Mouse (Mus musculus): ENCODE data around the gene Cldn3. TPM values are rescaled to one million over a fixed set of nuclear protein-coding genes. Genes with fewer than 3 reads are reported as not detected.
"Not testable (repeated sequence)": the region's sequence is repeated elsewhere in the genome, so short reads cannot be mapped to it uniquely, and the experiment has no call there.

Gene Cldn3
- total RNA-seq, 1 experiment: 8.4 TPM

GRCm38 (mm10) chr5:134961519-134961918, 24.5 kb upstream of the Cldn3 start:
- no peak for DNase-seq (ENCODE audit: low read depth, low spot score)
- no peaks in the 10 kb centered on the region for H3K9me3 ChIP-seq (ENCODE audit: control insufficient read depth, insufficient read depth, low read depth, low read length)
- H3K4me3 ChIP-seq (ENCODE audit: insufficient read depth in 1 of 2, low read depth in 1 of 2, low read length in 2 of 2, poor library complexity in 1 of 2, severe bottlenecking in 1 of 2): no peak overlapping the region
- H3K4me1 ChIP-seq (ENCODE audit: control insufficient read depth in 2 of 2, insufficient read depth in 2 of 2, low read length in 2 of 2, poor library complexity in 1 of 2): peaks cover 3 to 29% of the 10 kb centered on the region in 2 experiments; a peak in 3 of 4 replicates
- no peaks in the 10 kb centered on the region for H3K36me3 ChIP-seq (ENCODE audit: control insufficient read depth, insufficient read depth, low read length, poor library complexity, severe bottlenecking)
- in situ Hi-C loops (cut with MboI; ENCODE audit: low sequenced_read_pairs in 2 of 2, unreplicated experiment in 2 of 2): no loop called here
- H3K27ac ChIP-seq (ENCODE audit: insufficient read depth, low read depth, low read length, poor library complexity, severe bottlenecking): no peak overlapping the region
- TF ChIP-seq ZC3H11A (IDR thresholded peaks at IDR 0.05; ENCODE audit: borderline replicate concordance, low read depth, low read length) (no peak), HCFC1 (IDR thresholded peaks at IDR 0.05; ENCODE audit: borderline replicate concordance, insufficient read depth, low read length) (no peak), MAFK (IDR thresholded peaks at IDR 0.05; ENCODE audit: insufficient read depth, low read depth, low read length) (no peak), ZNF384 (IDR thresholded peaks at IDR 0.05; ENCODE audit: low read depth, low read length) (no peak)
- no peak overlapping the region for H3K9ac ChIP-seq (ENCODE audit: insufficient read depth, low read depth, low read length, poor library complexity, severe bottlenecking)

DNA sequence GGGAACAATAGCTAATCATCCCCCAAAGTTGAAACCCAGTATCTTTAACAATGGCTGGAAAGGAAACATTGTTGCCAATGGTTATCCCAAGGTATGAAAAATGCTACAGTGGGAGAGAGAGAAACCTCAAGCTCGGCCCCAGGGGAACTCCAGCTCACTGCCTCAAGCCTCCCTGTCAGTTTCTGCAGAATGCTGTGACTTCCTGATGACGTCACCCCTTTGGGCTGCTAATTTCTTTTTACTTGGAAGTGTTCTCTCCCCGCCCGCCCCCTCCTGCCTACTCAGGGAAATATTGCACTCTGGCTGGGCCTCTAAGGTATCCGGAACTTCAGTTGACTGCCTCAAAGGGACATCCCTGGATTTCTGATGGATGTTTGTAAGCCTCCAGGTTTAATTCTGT, 22.5 kb upstream of the Cldn3 start:
- in situ Hi-C loops (cut with MboI; ENCODE audit: low sequenced_read_pairs in 2 of 2, unreplicated experiment in 2 of 2): no loop called here
- TF ChIP-seq CHD2 (IDR thresholded peaks at IDR 0.05; ENCODE audit: low read depth, low read length) (no peak), MAFK (IDR thresholded peaks at IDR 0.05; ENCODE audit: insufficient read depth, low read depth, low read length) (peak; percentile 22; the same call in 1 of the 2 replicates), HCFC1 (IDR thresholded peaks at IDR 0.05; ENCODE audit: borderline replicate concordance, insufficient read depth, low read length) (no peak)
- no peaks in the 10 kb centered on the region for H3K36me3 ChIP-seq (ENCODE audit: control insufficient read depth, insufficient read depth, low read length, poor library complexity, severe bottlenecking)
- DNase-seq (ENCODE audit: low read depth, low spot score): no peak
- no peak overlapping the region for H3K4me3 ChIP-seq (ENCODE audit: insufficient read depth in 1 of 2, low read depth in 1 of 2, low read length in 2 of 2, poor library complexity in 1 of 2, severe bottlenecking in 1 of 2)
- H3K27ac ChIP-seq (ENCODE audit: insufficient read depth, low read depth, low read length, poor library complexity, severe bottlenecking): no peak overlapping the region
- H3K9me3 ChIP-seq (ENCODE audit: control insufficient read depth, insufficient read depth, low read depth, low read length): no peaks in the 10 kb centered on the region
- peaks cover 2 to 31% of the 10 kb centered on the region in 2 experiments; a peak in 2 of 4 replicates for H3K4me1 ChIP-seq (ENCODE audit: control insufficient read depth in 2 of 2, insufficient read depth in 2 of 2, low read length in 2 of 2, poor library complexity in 1 of 2)
- no peak overlapping the region for H3K9ac ChIP-seq (ENCODE audit: insufficient read depth, low read depth, low read length, poor library complexity, severe bottlenecking)

DNA sequence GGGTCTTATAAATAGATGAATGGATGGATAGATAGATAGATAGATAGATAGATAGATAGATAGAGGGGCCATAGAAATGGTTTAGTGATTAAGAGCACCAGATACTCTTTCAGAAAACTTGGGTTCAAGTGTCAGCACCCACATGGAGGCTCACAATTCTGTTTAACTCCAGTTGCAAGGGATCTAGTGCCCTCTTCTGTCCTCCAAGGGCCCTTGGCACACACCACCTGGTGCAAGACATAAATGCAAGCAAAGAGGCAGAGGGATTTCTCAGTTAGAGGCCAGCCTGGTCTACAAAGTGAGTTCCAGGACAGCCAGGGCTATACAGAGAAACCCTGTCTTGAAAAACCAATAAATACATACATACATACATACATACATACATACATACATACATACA, 21.4 kb upstream of the Cldn3 start:
- in situ Hi-C loops (cut with MboI; ENCODE audit: low sequenced_read_pairs in 2 of 2, unreplicated experiment in 2 of 2); H3K9ac ChIP-seq (ENCODE audit: insufficient read depth, low read depth, low read length, poor library complexity, severe bottlenecking); H3K9me3 ChIP-seq (ENCODE audit: control insufficient read depth, insufficient read depth, low read depth, low read length); H3K36me3 ChIP-seq (ENCODE audit: control insufficient read depth, insufficient read depth, low read length, poor library complexity, severe bottlenecking); H3K27ac ChIP-seq (ENCODE audit: insufficient read depth, low read depth, low read length, poor library complexity, severe bottlenecking); DNase-seq (ENCODE audit: low read depth, low spot score); H3K4me3 ChIP-seq (ENCODE audit: insufficient read depth in 1 of 2, low read depth in 1 of 2, low read length in 2 of 2, poor library complexity in 1 of 2, severe bottlenecking in 1 of 2): not testable (repeated sequence)
- peaks cover 4 to 29% of the 10 kb centered on the region in 2 experiments; a peak in 2 of 4 replicates for H3K4me1 ChIP-seq (ENCODE audit: control insufficient read depth in 2 of 2, insufficient read depth in 2 of 2, low read length in 2 of 2, poor library complexity in 1 of 2)

DNA sequence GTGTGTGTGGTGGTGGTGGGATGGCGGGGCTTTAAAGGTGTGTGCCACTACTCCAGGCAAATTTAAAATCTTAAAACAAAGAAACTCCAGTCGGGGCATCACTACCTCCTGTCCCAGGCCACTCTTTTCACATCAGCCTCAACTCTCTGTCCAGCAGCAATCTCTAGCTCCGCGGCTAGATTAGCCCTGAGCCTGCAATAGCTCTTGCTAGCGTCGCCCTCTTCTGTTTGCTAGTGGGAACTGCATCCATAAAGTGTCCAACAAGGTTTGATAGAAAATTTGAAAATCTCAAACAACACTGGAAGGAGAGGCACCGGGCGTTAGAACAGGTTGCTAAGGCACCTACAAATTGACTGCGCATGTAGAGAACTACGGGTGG, 20.6 kb upstream of the Cldn3 start:
- H3K27ac ChIP-seq (ENCODE audit: insufficient read depth, low read depth, low read length, poor library complexity, severe bottlenecking): no peak overlapping the region
- peak overlapping the region; percentile 50; the same call in 1 of the 2 replicates for H3K9ac ChIP-seq (ENCODE audit: insufficient read depth, low read depth, low read length, poor library complexity, severe bottlenecking)
- in situ Hi-C loops (cut with MboI; ENCODE audit: low sequenced_read_pairs in 2 of 2, unreplicated experiment in 2 of 2): no loop called here
- H3K4me1 ChIP-seq (ENCODE audit: control insufficient read depth in 2 of 2, insufficient read depth in 2 of 2, low read length in 2 of 2, poor library complexity in 1 of 2): peaks cover 4 to 25% of the 10 kb centered on the region in 2 experiments; a peak in 2 of 4 replicates
- H3K36me3 ChIP-seq (ENCODE audit: control insufficient read depth, insufficient read depth, low read length, poor library complexity, severe bottlenecking): no peaks in the 10 kb centered on the region
- no peaks in the 10 kb centered on the region for H3K9me3 ChIP-seq (ENCODE audit: control insufficient read depth, insufficient read depth, low read depth, low read length)
- peak; percentile 93 for TF ChIP-seq ZC3H11A (IDR thresholded peaks at IDR 0.05; ENCODE audit: borderline replicate concordance, low read depth, low read length)
- 0 out of 2 replicates have a peak, but pooled peaks have one; percentile 9 for TF ChIP-seq CHD2 (IDR thresholded peaks at IDR 0.05; ENCODE audit: low read depth, low read length)
- 0 out of 2 replicates have a peak, but pooled peaks have one; percentile 10 for TF ChIP-seq MAFK (IDR thresholded peaks at IDR 0.05; ENCODE audit: insufficient read depth, low read depth, low read length)
- TF ChIP-seq ZNF384 (IDR thresholded peaks at IDR 0.05; ENCODE audit: low read depth, low read length): no peak
- TF ChIP-seq HCFC1 (IDR thresholded peaks at IDR 0.05; ENCODE audit: borderline replicate concordance, insufficient read depth, low read length): peak; percentile 47; the same call in 1 of the 2 replicates
- H3K4me3 ChIP-seq (ENCODE audit: insufficient read depth in 1 of 2, low read depth in 1 of 2, low read length in 2 of 2, poor library complexity in 1 of 2, severe bottlenecking in 1 of 2): peak overlapping the region; percentile 60 to 70; a peak in 3 of 4 replicates
- no peak for DNase-seq (ENCODE audit: low read depth, low spot score)

Data from ES-E14 (cell line).